Mouse (Mus musculus) limb, embryonic 13.5 days (tissue): ENCODE measurements around the gene Mrps16. TPM values are rescaled to one million over a fixed set of nuclear protein-coding genes. Genes with fewer than 3 reads are reported as not detected.

Experiments
- ATAC-seq: fragments of 200-750 bp; cut with Nextera tagmentation; 2 replicates; pipeline ENCODE4 v1.8.0; 2017; ENCODE audit warnings: low read depth, moderate number of reproducible peaks, moderate TSS enrichment; ENCODE audit not compliant: low FRiP score
- H3K27ac ChIP-seq: fragments of 300-500 bp; sonication (generic); 2 replicates; pipeline ENCODE4 v1.5.1; 2015; ENCODE audit warnings: inconsistent platforms, mild to moderate bottlenecking, moderate library complexity
- H3K27me3 ChIP-seq: fragments of 300-500 bp; sonication (generic); 2 replicates; pipeline ENCODE4 v1.6.1; 2015; ENCODE audit warnings: mild to moderate bottlenecking, inconsistent platforms
- H3K36me3 ChIP-seq: fragments of 300-500 bp; sonication (generic); 2 replicates; pipeline ENCODE4 v1.6.1; 2015; ENCODE audit warnings: inconsistent platforms, mild to moderate bottlenecking, moderate library complexity
- H3K4me1 ChIP-seq: fragments of 300-500 bp; sonication (generic); 2 replicates; pipeline ENCODE4 v1.6.1; 2015; ENCODE audit warnings: inconsistent platforms
- H3K4me2 ChIP-seq: fragments of 300-500 bp; sonication (generic); replicated peaks from 2 replicates; pipeline ENCODE4 v1.6.1; 2015; ENCODE audit warnings: inconsistent platforms, mild to moderate bottlenecking, moderate library complexity
- H3K4me3 ChIP-seq: fragments of 300-500 bp; sonication (generic); 2 replicates; pipeline ENCODE4 v1.5.1; 2015; ENCODE audit warnings: moderate library complexity, mild to moderate bottlenecking, inconsistent platforms
- H3K9ac ChIP-seq: fragments of 300-500 bp; sonication (generic); 2 replicates; pipeline ENCODE4 v1.6.1; 2015; ENCODE audit warnings: mild to moderate bottlenecking, inconsistent platforms
- H3K9me3 ChIP-seq: fragments of 300-500 bp; sonication (generic); 2 replicates; pipeline ENCODE4 v1.6.1; 2016; ENCODE audit warnings: inconsistent platforms
- WGBS: fragments of 180-500 bp; shearing (Covaris S2); methylation state at CpG from one replicate; pipeline ENCODE4 v1.1.7; 2015; 5-methylcytosine and 5-hydroxymethylcytosine counted together
- polyA plus RNA-seq: library from polyadenylated mRNA; unstranded; fragments of >200 nt; fragmentation: Nextera tagmentation; extraction: Ambion mirVana; gene quantifications from 2 replicates; pipeline ENCODE4 v1.2.1, GENCODE M21; 2015

Gene Mrps16
- polyA plus RNA-seq, 1 experiment from 2014 or later: 93.6 TPM

GRCm38 (mm10) chr14:20347441-20347990, 45.9 kb downstream of the Mrps16 start:
- peak; percentile 65 for ATAC-seq
- peak overlapping the region; percentile 82 for H3K4me2 ChIP-seq
- 2% methylated on average over 15 of the region's 15 CpGs for WGBS
- H3K4me1 ChIP-seq: peaks cover 15% of the 10 kb centered on the region
- H3K4me3 ChIP-seq: peak overlapping the region; percentile 79
- peaks cover 37% of the 10 kb centered on the region for H3K36me3 ChIP-seq
- peak overlapping the region; percentile 87 for H3K27ac ChIP-seq
- H3K9ac ChIP-seq: peak overlapping the region; percentile 82
- no peaks in the 10 kb centered on the region for H3K27me3 ChIP-seq
- no peaks in the 10 kb centered on the region for H3K9me3 ChIP-seq

- Histone ChIP-seq H3K27ac (no peak overlapping the region), H3K27me3 (no peaks in the 10 kb centered on the region), H3K4me2 (no peak overlapping the region), H3K9me3 (no peaks in the 10 kb centered on the region), H3K4me3 (no peak overlapping the region), H3K9ac (no peak overlapping the region), H3K4me1 (peaks cover 15% of the 10 kb centered on the region), H3K36me3 (peaks cover 38% of the 10 kb centered on the region)
- 88% methylated on average over 9 of the region's 9 CpGs for WGBS
- no peak for ATAC-seq
These were observed 47.5 kb downstream of the Mrps16 start for GRCm38 (mm10) chr14:20345885-20346284.

GRCm38 (mm10) chr14:20340866-20341265, 52.6 kb downstream of the Mrps16 start:
- 78% methylated on average over 7 of the region's 7 CpGs for WGBS
- no peak overlapping the region for H3K4me3 ChIP-seq
- H3K4me1 ChIP-seq: no peaks in the 10 kb centered on the region
- H3K9me3 ChIP-seq: no peaks in the 10 kb centered on the region
- peaks cover 67% of the 10 kb centered on the region for H3K36me3 ChIP-seq
- no peaks in the 10 kb centered on the region for H3K27me3 ChIP-seq
- no peak overlapping the region for H3K27ac ChIP-seq
- no peak overlapping the region for H3K4me2 ChIP-seq
- ATAC-seq: no peak
- H3K9ac ChIP-seq: no peak overlapping the region

GRCm38 (mm10) chr14:20340149-20340548, 53.3 kb downstream of the Mrps16 start:
- Histone ChIP-seq H3K9me3 (no peaks in the 10 kb centered on the region), H3K4me1 (no peaks in the 10 kb centered on the region), H3K27me3 (no peaks in the 10 kb centered on the region), H3K9ac (no peak overlapping the region), H3K4me3 (no peak overlapping the region), H3K27ac (no peak overlapping the region), H3K36me3 (peaks cover 69% of the 10 kb centered on the region), H3K4me2 (no peak overlapping the region)
- ATAC-seq: no peak
- 84% methylated on average over 8 of the region's 8 CpGs for WGBS

- Histone ChIP-seq H3K9me3 (no peaks in the 10 kb centered on the region), H3K9ac (no peak overlapping the region), H3K36me3 (peaks cover 68% of the 10 kb centered on the region), H3K27me3 (no peaks in the 10 kb centered on the region), H3K4me3 (no peak overlapping the region), H3K27ac (no peak overlapping the region), H3K4me1 (no peaks in the 10 kb centered on the region), H3K4me2 (no peak overlapping the region)
- 97% methylated on average over 5 of the region's 5 CpGs for WGBS
- ATAC-seq: no peak
These were observed 54.0 kb downstream of the Mrps16 start for GRCm38 (mm10) chr14:20339415-20339814.

Other genes starting within 250 kb of the Mrps16 start
- gene Kcnk5, start 211.8 kb downstream of the Mrps16 start, polyA plus RNA-seq: 5.7 and 6.4 TPM in 2 replicates
- not detected in 2 replicates for gene Kcnk16, start 124.4 kb downstream of the Mrps16 start, polyA plus RNA-seq
- 18.2 and 21.4 TPM in 2 replicates for gene Nudt13, start 98.9 kb downstream of the Mrps16 start, polyA plus RNA-seq
- 53.6 and 55.6 TPM in 2 replicates for gene Ecd, start 45.5 kb downstream of the Mrps16 start, polyA plus RNA-seq
- 38.3 and 40.7 TPM in 2 replicates for gene Fam149b, start 45.5 kb downstream of the Mrps16 start, polyA plus RNA-seq
- 213 and 220 TPM in 2 replicates for gene Dnajc9, start 4.7 kb downstream of the Mrps16 start, polyA plus RNA-seq
- 0.19 and 0.31 TPM in 2 replicates for gene Cfap70, start 58.6 kb upstream of the Mrps16 start, polyA plus RNA-seq
- 36.1 and 37.4 TPM in 2 replicates for gene Anxa7, start 86.5 kb upstream of the Mrps16 start, polyA plus RNA-seq
- gene Mss51, start 103.3 kb upstream of the Mrps16 start, polyA plus RNA-seq: 1.3 and 1.9 TPM in 2 replicates
- 59.8 and 60.5 TPM in 2 replicates for gene Ppp3cb, start 152.9 kb upstream of the Mrps16 start, polyA plus RNA-seq
- 7.3 and 9.1 TPM in 2 replicates for gene Usp54, start 247.4 kb upstream of the Mrps16 start, polyA plus RNA-seq